Mouse (Mus musculus) kidney, adult 2 months (tissue): ENCODE results near the gene Rdh5. TPM values are rescaled to one million over a fixed set of nuclear protein-coding genes. Genes with fewer than 3 reads are reported as not detected.

Experiments
- DNase-seq: peaks from one replicate; pipeline ENCODE4 v3.0.0; 2021
- H3K27ac ChIP-seq: fragments of 200-500 bp; 2 replicates; pipeline ENCODE4 v1.5.1; 2012; ENCODE audit warnings: low read depth, low read length, control low read depth, inconsistent platforms; ENCODE audit not compliant: insufficient read depth
- H3K27me3 ChIP-seq: fragments of 200-500 bp; replicated peaks from 2 replicates; pipeline ENCODE4 v1.6.1; 2012; ENCODE audit warnings: mild to moderate bottlenecking, moderate library complexity, low read length, inconsistent platforms; ENCODE audit not compliant: control insufficient read depth, insufficient read depth
- H3K36me3 ChIP-seq: fragments of 200-500 bp; 2 replicates; pipeline ENCODE4 v1.6.1; 2012; ENCODE audit warnings: mild to moderate bottlenecking, moderate library complexity, low read length, inconsistent platforms; ENCODE audit not compliant: control insufficient read depth, insufficient read depth
- H3K4me1 ChIP-seq: fragments of 200-500 bp; 2 replicates; pipeline ENCODE4 v1.6.1; 2011; ENCODE audit warnings: low read length; ENCODE audit not compliant: control insufficient read depth, insufficient read depth
- H3K4me3 ChIP-seq: fragments of 200-500 bp; 2 replicates; pipeline ENCODE4 v1.5.1; 2011; ENCODE audit warnings: mild to moderate bottlenecking, low read depth, low read length, control low read depth; ENCODE audit not compliant: insufficient read depth
- CTCF ChIP-seq: fragments of 200-500 bp; conservative IDR thresholded peaks from 2 replicates; pipeline ENCODE4 v1.5.1; 2011; ENCODE audit warnings: low read depth, mild to moderate bottlenecking, control low read depth, low read length, moderate library complexity, mixed read lengths; ENCODE audit not compliant: insufficient read depth, insufficient read length
- POLR2A ChIP-seq: fragments of 200-500 bp; IDR thresholded peaks from one replicate; pipeline ENCODE4 v1.6.1; 2011; ENCODE audit warnings: low read depth, low read length, control low read depth
- WGBS: fragments of 180-500 bp; shearing (Covaris S2); methylation state at CpG from one replicate; pipeline ENCODE4 v1.1.7; 2018; 5-methylcytosine and 5-hydroxymethylcytosine counted together
- polyA plus RNA-seq: library from polyadenylated mRNA; depleted of rRNA; stranded (reverse); fragments of >200 nt; gene quantifications from 2 replicates; pipeline ENCODE4 v1.2.3, GENCODE M21; 2012

The Rdh5 gene
- polyA plus RNA-seq, 1 experiment: 38.9 TPM

DNA sequence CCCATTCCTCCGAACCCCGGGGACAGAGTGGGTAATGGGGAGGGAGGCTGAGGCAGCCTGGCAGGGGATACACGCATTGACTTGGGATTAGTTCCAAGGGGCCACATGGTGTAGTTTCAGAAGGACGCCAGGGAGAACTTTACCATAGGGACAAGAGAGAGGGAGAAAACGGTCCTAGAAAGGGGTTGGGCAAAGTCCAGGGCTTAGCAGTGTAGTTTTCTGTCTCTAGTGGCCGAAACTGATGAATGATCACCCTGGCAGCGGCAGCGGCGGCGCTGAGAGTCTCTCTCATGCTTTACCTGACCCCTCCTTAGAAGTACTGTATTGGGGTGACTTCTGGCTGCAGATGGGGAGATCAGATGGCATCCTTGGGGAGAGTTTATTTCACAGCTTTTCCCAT is 35.7 kb upstream of the Rdh5 start:
- Histone ChIP-seq H3K36me3 (no peaks in the 10 kb centered on the region), H3K4me3 (peak overlapping the region; percentile 2; the same call in 1 of the 2 replicates), H3K27me3 (no peaks in the 10 kb centered on the region), H3K27ac (peak overlapping the region; percentile 1; the same call in 1 of the 2 replicates), H3K4me1 (no peaks in the 10 kb centered on the region)
- DNase-seq: peak; percentile 51
- no peak for TF ChIP-seq POLR2A
- 0 out of 2 replicates have a peak, but pooled peaks have one; percentile 8 for TF ChIP-seq CTCF
- 58% methylated on average over 10 of the region's 10 CpGs for WGBS

DNA sequence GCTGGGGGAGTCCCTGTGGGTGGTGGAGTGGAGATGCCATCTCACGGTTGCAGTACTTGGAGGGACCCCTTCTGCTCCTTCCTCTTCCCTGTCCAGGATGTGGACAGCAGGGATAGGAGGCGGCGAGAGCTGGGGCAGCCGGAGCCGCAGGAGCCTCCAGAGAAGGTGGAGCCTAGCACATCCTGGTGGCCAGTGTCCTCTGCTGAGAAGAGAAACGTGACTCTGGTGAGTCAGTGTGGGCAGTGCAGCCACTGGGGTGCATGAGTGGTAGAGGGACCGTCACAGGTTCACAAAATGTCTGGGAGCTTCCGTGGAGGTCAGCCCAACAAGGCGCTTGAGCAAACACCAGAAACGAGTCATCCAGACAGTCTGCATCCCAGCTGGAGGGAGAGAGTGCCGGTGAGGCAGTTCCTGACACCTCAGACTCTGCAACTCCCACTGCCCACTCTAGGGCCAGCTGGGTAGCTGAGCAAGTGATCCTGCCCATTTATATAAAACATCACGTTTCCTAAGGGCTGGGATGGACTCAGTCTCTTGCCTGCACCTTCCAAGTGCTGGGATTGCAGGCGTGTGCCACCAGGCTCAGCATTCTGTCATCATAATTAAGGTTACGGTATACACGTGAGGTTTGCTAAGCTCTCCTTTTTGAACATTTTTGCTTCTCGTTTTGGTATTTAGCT is 27.7 kb upstream of the Rdh5 start:
- Histone ChIP-seq H3K27me3 (no peaks in the 10 kb centered on the region), H3K27ac (no peak overlapping the region), H3K4me1 (no peaks in the 10 kb centered on the region), H3K36me3 (no peaks in the 10 kb centered on the region), H3K4me3 (no peak overlapping the region)
- WGBS: 53% methylated on average over 16 of the region's 16 CpGs
- TF ChIP-seq CTCF (no peak), POLR2A (no peak)
- DNase-seq: no peak

DNA sequence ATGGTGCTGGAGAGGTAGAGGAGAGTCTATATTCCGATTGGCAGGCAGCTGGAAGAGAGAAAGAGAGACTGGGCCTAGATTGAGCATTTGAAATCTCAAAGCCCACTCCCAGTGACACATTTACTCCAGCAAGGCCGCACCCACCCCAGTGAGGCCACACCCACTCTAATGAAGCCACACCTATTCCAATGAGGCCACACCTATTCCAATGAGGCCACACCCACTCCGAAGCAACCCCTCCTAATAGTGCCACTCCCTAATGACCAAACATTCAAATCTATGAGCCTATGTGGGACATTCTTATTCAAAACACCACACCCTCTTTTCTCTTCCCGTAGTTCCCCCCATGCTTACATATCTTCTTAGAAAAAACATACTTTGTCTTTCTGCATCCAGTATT is 24.8 kb upstream of the Rdh5 start:
- 94% methylated on average over 4 of the region's 4 CpGs for WGBS
- no peaks in the 10 kb centered on the region for H3K27me3 ChIP-seq
- no peak for TF ChIP-seq POLR2A
- no peak for TF ChIP-seq CTCF
- no peak for DNase-seq
- H3K4me3 ChIP-seq: no peak overlapping the region
- H3K27ac ChIP-seq: no peak overlapping the region
- H3K4me1 ChIP-seq: no peaks in the 10 kb centered on the region
- H3K36me3 ChIP-seq: no peaks in the 10 kb centered on the region

DNA sequence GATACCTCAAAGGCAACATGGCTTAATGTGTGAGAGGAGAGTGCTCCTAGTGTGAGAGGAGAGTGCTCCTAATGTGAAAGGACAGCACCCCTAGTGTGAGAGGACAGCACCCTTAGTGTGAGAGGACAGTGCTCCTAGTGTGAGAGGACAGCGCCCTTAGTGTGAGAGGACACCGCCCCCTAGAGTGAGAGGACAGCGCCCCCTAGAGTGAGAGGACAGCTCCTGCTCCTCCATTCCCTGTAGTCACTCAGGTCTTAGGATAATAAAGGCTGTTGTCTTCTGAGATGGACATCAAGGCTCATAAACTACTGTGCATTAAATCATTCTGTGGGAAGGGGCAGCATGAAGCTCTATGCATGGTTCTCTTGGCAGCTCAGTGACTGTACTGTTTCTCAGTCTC is 23.0 kb upstream of the Rdh5 start:
- Histone ChIP-seq H3K4me3 (no peak overlapping the region), H3K27me3 (no peaks in the 10 kb centered on the region), H3K27ac (no peak overlapping the region), H3K36me3 (no peaks in the 10 kb centered on the region), H3K4me1 (no peaks in the 10 kb centered on the region)
- 27% methylated on average over 3 of the region's 3 CpGs for WGBS
- DNase-seq: peak; percentile 69
- TF ChIP-seq CTCF (peak; percentile 98), POLR2A (no peak)

DNA sequence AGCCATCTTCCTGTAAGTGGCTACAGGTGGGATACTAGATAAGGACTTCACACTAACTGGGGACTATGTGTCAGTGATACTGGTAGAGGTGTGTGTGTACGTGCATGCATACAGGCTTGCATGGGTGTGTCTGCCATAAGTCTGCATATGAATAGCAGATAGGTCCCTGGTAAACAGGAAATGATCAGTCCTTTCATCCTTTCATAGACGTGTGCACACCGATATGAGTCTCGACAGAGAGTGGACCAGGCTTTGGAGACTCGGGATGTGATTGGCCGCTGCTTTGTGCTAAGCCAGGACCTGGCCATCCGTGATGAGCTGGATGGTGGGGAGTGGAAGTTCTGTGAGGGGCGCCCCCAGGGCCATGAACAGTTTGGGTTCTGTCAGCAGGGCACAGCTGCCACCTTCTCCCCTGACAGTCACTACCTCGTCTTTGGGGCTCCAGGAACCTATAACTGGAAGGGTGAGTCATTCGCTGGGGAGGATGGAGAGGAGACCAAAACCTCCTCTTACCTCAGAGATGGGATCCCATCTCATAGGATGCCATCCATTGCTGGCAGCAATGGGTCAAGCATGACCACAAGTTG is 17.9 kb upstream of the Rdh5 start:
- no peaks in the 10 kb centered on the region for H3K36me3 ChIP-seq
- 89% methylated on average over 10 of the region's 10 CpGs for WGBS
- H3K27me3 ChIP-seq: no peaks in the 10 kb centered on the region

DNA sequence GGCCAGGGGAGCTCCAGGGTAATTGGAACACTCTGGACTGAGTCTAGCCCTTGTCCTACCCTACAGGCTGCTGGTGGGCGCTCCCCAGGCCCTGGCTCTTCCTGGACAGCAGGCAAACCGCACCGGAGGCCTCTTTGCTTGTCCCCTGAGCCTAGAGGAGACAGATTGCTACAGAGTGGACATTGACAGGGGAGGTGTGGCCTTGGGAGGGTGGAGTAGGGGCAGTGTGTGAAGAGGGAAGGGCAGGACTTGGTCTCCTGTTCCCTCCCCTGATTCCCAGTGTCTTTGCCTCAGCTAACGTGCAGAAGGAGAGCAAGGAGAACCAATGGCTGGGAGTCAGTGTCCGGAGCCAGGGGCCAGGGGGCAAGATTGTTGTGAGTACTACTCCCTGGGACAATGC is 16.3 kb upstream of the Rdh5 start:
- DNase-seq: peak; percentile 76
- H3K36me3 ChIP-seq: no peaks in the 10 kb centered on the region
- 38% methylated on average over 5 of the region's 5 CpGs for WGBS
- no peak for TF ChIP-seq POLR2A
- TF ChIP-seq CTCF: no peak
- peak overlapping the region; percentile 26; the same call in 1 of the 2 replicates for H3K27ac ChIP-seq
- no peak overlapping the region for H3K4me3 ChIP-seq
- peaks cover 14% of the 10 kb centered on the region for H3K4me1 ChIP-seq
- no peaks in the 10 kb centered on the region for H3K27me3 ChIP-seq

More for the DNA sequence above, 17.9 kb upstream of the Rdh5 start:
- TF ChIP-seq POLR2A (no peak), CTCF (no peak)
- H3K27ac ChIP-seq: no peak overlapping the region
- no peak for DNase-seq
- H3K4me1 ChIP-seq: peaks cover 9% of the 10 kb centered on the region; the same call in 1 of the 2 replicates
- H3K4me3 ChIP-seq: no peak overlapping the region

DNA sequence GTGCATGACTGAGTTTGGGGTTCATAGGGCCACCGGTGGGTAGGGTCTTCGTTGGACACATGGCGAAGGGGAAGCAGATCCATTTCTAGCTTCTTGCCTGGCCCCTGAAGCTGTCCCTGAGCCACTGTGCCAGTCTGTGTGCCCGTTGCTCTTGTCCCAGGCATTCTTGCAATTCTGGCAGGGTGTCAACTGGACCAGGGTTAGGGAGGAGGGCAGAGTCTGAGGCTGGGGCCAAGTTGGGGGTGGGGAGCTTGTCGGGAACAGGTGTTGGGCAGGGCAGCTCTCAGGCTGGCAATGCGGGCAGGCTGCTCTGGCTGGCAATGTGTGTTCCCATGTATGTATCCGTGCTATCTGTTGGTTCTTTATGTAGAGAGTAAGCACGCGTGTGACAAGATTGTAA is 15.8 kb upstream of the Rdh5 start:
- 47% methylated on average over 9 of the region's 9 CpGs for WGBS
- DNase-seq: peak; percentile 96
- no peak overlapping the region for H3K27ac ChIP-seq
- no peaks in the 10 kb centered on the region for H3K36me3 ChIP-seq
- peaks cover 14% of the 10 kb centered on the region for H3K4me1 ChIP-seq
- TF ChIP-seq CTCF: no peak
- no peak for TF ChIP-seq POLR2A
- no peak overlapping the region for H3K4me3 ChIP-seq
- H3K27me3 ChIP-seq: no peaks in the 10 kb centered on the region
